Mouse (Mus musculus) embryonic facial prominence, embryonic 12.5 days (tissue): ENCODE results near the gene Fam102b. TPM values are rescaled to one million over a fixed set of nuclear protein-coding genes. Genes with fewer than 3 reads are reported as not detected.
A peak's percentile ranks its signal among the peaks of the same experiment; 100 is the strongest.

Experiments
- ATAC-seq: fragments of 200-750 bp; cut with Nextera tagmentation; 2 replicates; pipeline ENCODE4 v1.8.0; 2017; ENCODE audit not compliant: insufficient number of reproducible peaks, insufficient read depth, low FRiP score, low TSS enrichment
- H3K27ac ChIP-seq: fragments of 300-500 bp; sonication (generic); 2 replicates; pipeline ENCODE4 v1.5.1; 2016; ENCODE audit warnings: mild to moderate bottlenecking
- H3K27me3 ChIP-seq: fragments of 300-500 bp; sonication (generic); 2 replicates; pipeline ENCODE4 v1.6.1; 2016; ENCODE audit warnings: mild to moderate bottlenecking, moderate library complexity
- H3K36me3 ChIP-seq: fragments of 300-500 bp; sonication (generic); 2 replicates; pipeline ENCODE4 v1.6.1; 2016; ENCODE audit warnings: mild to moderate bottlenecking
- H3K4me1 ChIP-seq: fragments of 300-500 bp; sonication (generic); 2 replicates; pipeline ENCODE4 v1.6.1; 2016
- H3K4me2 ChIP-seq: fragments of 300-500 bp; sonication (generic); replicated peaks from 2 replicates; pipeline ENCODE4 v1.6.1; 2016; ENCODE audit warnings: mild to moderate bottlenecking, moderate library complexity
- H3K4me3 ChIP-seq: fragments of 300-500 bp; sonication (generic); 2 replicates; pipeline ENCODE4 v1.5.1; 2016; ENCODE audit warnings: mild to moderate bottlenecking
- H3K9ac ChIP-seq: fragments of 300-500 bp; sonication (generic); 2 replicates; pipeline ENCODE4 v1.6.1; 2016; ENCODE audit warnings: mild to moderate bottlenecking, moderate library complexity
- H3K9me3 ChIP-seq: fragments of 300-500 bp; sonication (generic); 2 replicates; pipeline ENCODE4 v1.6.1; 2016; ENCODE audit warnings: mild to moderate bottlenecking, moderate library complexity
- WGBS: fragments of 180-500 bp; shearing (Covaris S2); methylation state at CpG from one replicate; pipeline ENCODE4 v1.1.7; 2016; 5-methylcytosine and 5-hydroxymethylcytosine counted together
- polyA plus RNA-seq: library from polyadenylated mRNA; unstranded; fragments of >200 nt; fragmentation: Nextera tagmentation; extraction: Ambion mirVana; gene quantifications from 2 replicates; pipeline ENCODE4 v1.2.1, GENCODE M21; 2016

Fam102b gene
- polyA plus RNA-seq, 1 experiment from 2014 or later: 11.6 TPM

DNA sequence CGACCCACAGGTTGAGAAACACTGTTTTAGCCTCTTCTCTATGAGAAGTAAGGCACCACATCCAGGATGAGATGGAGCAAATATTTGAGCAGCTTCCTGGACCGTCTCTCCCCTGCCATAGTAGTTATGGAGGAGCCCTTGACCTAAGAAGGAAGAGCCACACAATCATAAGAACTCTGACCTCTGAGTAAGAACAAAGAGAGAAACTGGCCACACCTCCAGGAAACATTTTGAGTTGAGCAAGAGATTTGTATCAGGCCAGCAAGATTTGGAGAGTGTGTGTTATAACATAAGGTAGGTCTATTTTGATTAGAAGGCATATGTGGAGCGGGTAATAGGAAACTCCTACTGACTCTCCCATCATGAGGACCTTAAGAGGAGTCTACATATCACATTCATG, 4.2 kb upstream of the Fam102b start:
- WGBS: 84% methylated on average over 3 of the region's 3 CpGs
- Histone ChIP-seq H3K4me2 (no peak overlapping the region), H3K4me3 (no peak overlapping the region), H3K27me3 (no peaks in the 10 kb centered on the region), H3K9ac (no peak overlapping the region), H3K9me3 (no peaks in the 10 kb centered on the region), H3K27ac (no peak overlapping the region), H3K36me3 (no peaks in the 10 kb centered on the region), H3K4me1 (0 out of 2 replicates have a peak, but pooled peaks cover 7% of the 10 kb centered on the region)
- ATAC-seq: no peak

DNA sequence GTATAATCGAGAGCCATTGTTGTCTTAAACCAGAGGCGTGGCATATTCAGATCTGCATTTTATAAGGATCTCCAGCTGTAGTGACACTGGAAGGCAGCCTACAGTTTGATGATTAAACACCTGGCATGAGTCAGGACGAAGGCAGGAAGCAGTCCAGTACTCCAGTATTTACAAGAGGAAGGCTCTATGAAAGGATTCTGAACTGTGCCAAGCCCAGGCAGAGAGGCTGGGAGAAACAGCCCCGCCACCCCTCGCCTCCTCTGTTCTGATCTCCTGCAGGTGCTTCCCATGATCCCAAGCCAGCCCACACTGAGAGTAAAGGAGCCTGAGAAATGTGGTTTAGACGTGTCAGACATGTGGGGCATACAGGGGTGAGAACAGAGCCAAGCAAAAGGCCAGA, 3.4 kb upstream of the Fam102b start:
- ATAC-seq: no peak
- no peak overlapping the region for H3K9ac ChIP-seq
- no peaks in the 10 kb centered on the region for H3K27me3 ChIP-seq
- H3K4me2 ChIP-seq: no peak overlapping the region
- H3K36me3 ChIP-seq: no peaks in the 10 kb centered on the region
- H3K4me1 ChIP-seq: 0 out of 2 replicates have a peak, but pooled peaks cover 11% of the 10 kb centered on the region
- 57% methylated on average over 6 of the region's 6 CpGs for WGBS
- H3K27ac ChIP-seq: no peak overlapping the region
- H3K4me3 ChIP-seq: no peak overlapping the region
- H3K9me3 ChIP-seq: no peaks in the 10 kb centered on the region

- no peaks in the 10 kb centered on the region for H3K36me3 ChIP-seq
- H3K27ac ChIP-seq: no peak overlapping the region
- 0 out of 2 replicates have a peak, but pooled peaks cover 11% of the 10 kb centered on the region for H3K4me1 ChIP-seq
- no peaks in the 10 kb centered on the region for H3K9me3 ChIP-seq
- no peak for ATAC-seq
- no peaks in the 10 kb centered on the region for H3K27me3 ChIP-seq
- no peak overlapping the region for H3K4me2 ChIP-seq
- no peak overlapping the region for H3K4me3 ChIP-seq
- 60% methylated on average over 5 of the region's 5 CpGs for WGBS
- no peak overlapping the region for H3K9ac ChIP-seq
These were observed 2.3 kb upstream of the Fam102b start for GRCm38 (mm10) chr3:109029661-109030060.

DNA sequence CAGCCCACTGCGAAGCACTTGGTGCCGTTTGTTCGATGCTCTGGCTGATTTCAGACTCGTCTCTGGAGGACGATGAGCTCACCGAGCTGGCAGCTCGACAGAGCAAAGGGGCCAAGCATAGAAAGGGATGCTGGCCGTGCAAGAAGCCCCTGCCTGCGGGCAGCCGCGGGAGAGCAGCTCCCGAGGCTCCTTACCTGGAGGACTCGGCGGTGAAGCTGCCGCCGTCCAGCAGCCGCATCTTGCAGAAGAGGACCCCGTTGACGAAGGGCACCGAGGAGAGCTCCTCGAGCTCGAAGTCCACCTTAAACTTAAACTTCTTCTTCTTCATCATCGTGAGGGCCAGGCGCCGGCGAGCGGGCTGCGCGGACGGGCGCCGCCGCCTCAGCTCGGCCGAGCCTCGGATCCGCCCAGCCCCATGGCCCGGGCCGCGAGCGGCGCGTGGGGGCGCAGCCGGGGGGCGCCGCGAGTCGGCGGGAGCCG, 376 bp downstream of the Fam102b start:
- no peaks in the 10 kb centered on the region for H3K36me3 ChIP-seq
- ATAC-seq: peak; percentile 68

DNA sequence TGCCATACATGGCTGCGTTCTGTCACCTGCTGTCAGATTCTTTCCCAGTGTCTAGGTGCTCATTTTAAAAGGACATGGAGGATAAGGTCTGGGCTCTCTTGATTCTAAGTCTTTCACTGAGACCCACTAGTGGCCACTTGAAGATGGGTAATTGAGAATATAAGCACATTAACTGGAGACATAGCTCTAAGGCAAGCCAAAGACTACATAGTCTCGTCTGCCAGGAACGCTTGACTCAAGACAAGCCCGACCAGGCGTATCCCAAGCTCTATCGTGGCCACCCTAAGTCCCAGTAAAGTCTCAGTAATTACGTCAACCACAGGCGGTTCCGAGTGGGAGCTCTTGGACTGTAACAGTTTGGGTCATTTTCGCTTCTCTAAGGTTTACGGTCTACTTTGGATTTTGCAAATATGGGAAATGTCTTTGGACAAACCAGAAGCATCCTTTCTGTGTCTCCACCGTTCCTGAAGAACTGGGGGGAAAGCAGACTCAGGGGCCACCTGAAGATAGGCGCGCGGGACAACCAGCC, 881 bp downstream of the Fam102b start:
- Histone ChIP-seq H3K9me3 (no peaks in the 10 kb centered on the region), H3K4me3 (peak overlapping the region; percentile 64), H3K9ac (peak overlapping the region; percentile 77), H3K4me2 (peak overlapping the region; percentile 74), H3K4me1 (peaks cover 26% of the 10 kb centered on the region), H3K36me3 (no peaks in the 10 kb centered on the region), H3K27me3 (no peaks in the 10 kb centered on the region), H3K27ac (peak overlapping the region; percentile 87)
- 0 out of 2 replicates have a peak, but pooled peaks have one; percentile 5 for ATAC-seq
- WGBS: 8% methylated on average over 15 of the region's 15 CpGs

More for the DNA sequence above, 376 bp downstream of the Fam102b start:
- Histone ChIP-seq H3K9ac (peak overlapping the region; percentile 77), H3K27me3 (no peaks in the 10 kb centered on the region), H3K9me3 (no peaks in the 10 kb centered on the region), H3K4me1 (peaks cover 26% of the 10 kb centered on the region), H3K4me2 (peak overlapping the region; percentile 74), H3K4me3 (peak overlapping the region; percentile 64), H3K27ac (peak overlapping the region; percentile 87)
- WGBS: under 1% methylated on average over 49 of the region's 51 CpGs

DNA sequence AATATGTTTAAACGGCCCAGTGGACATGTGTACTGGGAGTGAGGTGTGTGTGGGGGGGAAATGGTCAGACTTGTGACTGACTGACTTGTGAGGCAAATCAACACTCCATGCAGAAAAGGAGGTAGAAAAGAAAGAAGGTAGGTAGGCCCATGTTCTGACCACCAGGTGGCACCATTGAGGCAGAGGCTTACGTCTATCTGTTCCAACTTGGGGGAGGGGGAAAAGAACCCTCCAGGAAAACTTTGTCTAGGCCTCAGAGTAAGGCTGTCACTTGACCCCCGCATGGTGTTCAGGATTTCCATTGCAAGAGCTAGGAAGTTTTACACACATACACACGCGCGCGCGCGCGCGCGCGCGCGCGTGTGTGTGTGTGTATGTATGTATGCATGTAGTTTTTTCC, 1.8 kb downstream of the Fam102b start:
- 18% methylated on average over 16 of the region's 16 CpGs for whole genome bisulfite sequencing
- Histone ChIP-seq H3K27ac (no peak overlapping the region), H3K36me3 (no peaks in the 10 kb centered on the region), H3K27me3 (no peaks in the 10 kb centered on the region), H3K4me3 (peak overlapping the region; percentile 30), H3K9ac (0 out of 2 replicates have a peak overlapping the region, but pooled peaks have one; percentile 7), H3K4me2 (peak overlapping the region; percentile 74), H3K4me1 (peaks cover 22% of the 10 kb centered on the region), H3K9me3 (no peaks in the 10 kb centered on the region)
- ATAC-seq: no peak

GRCm38 (mm10) chr3:109023066-109023465, 4.3 kb downstream of the Fam102b start:
- Histone ChIP-seq H3K4me2 (no peak overlapping the region), H3K9me3 (no peaks in the 10 kb centered on the region), H3K36me3 (no peaks in the 10 kb centered on the region), H3K27ac (no peak overlapping the region), H3K27me3 (no peaks in the 10 kb centered on the region), H3K4me3 (no peak overlapping the region), H3K4me1 (peaks cover 22% of the 10 kb centered on the region), H3K9ac (no peak overlapping the region)
- WGBS: 52% methylated on average over 8 of the region's 8 CpGs
- no peak for ATAC-seq

- Histone ChIP-seq H3K4me3 (no peak overlapping the region), H3K27me3 (no peaks in the 10 kb centered on the region), H3K9ac (no peak overlapping the region), H3K9me3 (no peaks in the 10 kb centered on the region), H3K27ac (no peak overlapping the region), H3K4me1 (peaks cover 22% of the 10 kb centered on the region), H3K36me3 (no peaks in the 10 kb centered on the region), H3K4me2 (no peak overlapping the region)
- no peak for ATAC-seq
- WGBS: 77% methylated on average over 6 of the region's 6 CpGs
These were observed 5.5 kb downstream of the Fam102b start for GRCm38 (mm10) chr3:109021720-109022516.

- Histone ChIP-seq H3K9ac (no peak overlapping the region), H3K27ac (no peak overlapping the region), H3K36me3 (no peaks in the 10 kb centered on the region), H3K27me3 (no peaks in the 10 kb centered on the region), H3K4me2 (no peak overlapping the region), H3K4me1 (peaks cover 5% of the 10 kb centered on the region), H3K9me3 (no peaks in the 10 kb centered on the region), H3K4me3 (no peak overlapping the region)
- WGBS: 82% methylated on average over 5 of the region's 5 CpGs
- no peak for ATAC-seq
These were observed 9.1 kb downstream of the Fam102b start for GRCm38 (mm10) chr3:109018336-109018735.

DNA sequence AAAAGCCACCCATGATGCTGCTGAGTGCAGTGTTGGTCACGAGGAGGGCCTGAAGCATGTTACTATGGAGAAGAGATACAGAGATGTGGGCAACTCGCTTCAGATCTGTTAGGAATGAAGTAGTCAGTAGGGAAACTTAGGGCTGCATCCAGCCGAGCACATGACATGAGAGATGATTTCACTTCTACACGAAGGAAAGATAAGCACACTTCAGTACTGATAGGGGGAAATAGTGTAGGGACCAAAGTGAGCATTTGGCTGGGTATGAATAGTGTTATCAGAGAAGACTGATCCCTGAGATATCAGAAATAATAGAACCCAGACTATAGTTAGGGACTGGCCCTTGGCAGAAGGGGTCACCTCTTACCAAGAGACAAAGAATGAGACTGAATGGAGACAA, 14.8 kb downstream of the Fam102b start:
- WGBS: 85% methylated on average over 4 of the region's 4 CpGs
- H3K4me3 ChIP-seq: no peak overlapping the region
- H3K4me1 ChIP-seq: no peaks in the 10 kb centered on the region
- H3K27ac ChIP-seq: no peak overlapping the region
- no peaks in the 10 kb centered on the region for H3K36me3 ChIP-seq
- no peaks in the 10 kb centered on the region for H3K27me3 ChIP-seq
- H3K9me3 ChIP-seq: no peaks in the 10 kb centered on the region
- H3K4me2 ChIP-seq: no peak overlapping the region
- no peak overlapping the region for H3K9ac ChIP-seq
- no peak for ATAC-seq

- H3K4me1 ChIP-seq: no peaks in the 10 kb centered on the region
- H3K4me3 ChIP-seq: no peak overlapping the region
- H3K36me3 ChIP-seq: no peaks in the 10 kb centered on the region
- WGBS: 64% methylated on average over 7 of the region's 7 CpGs
- H3K27ac ChIP-seq: no peak overlapping the region
- H3K27me3 ChIP-seq: no peaks in the 10 kb centered on the region
- no peak overlapping the region for H3K4me2 ChIP-seq
- no peaks in the 10 kb centered on the region for H3K9me3 ChIP-seq
- no peak overlapping the region for H3K9ac ChIP-seq
- no peak for ATAC-seq
These were observed 16.7 kb downstream of the Fam102b start for GRCm38 (mm10) chr3:109010489-109011260.
